Mouse (Mus musculus): ENCODE results near the gene Specc1. TPM values are rescaled to one million over a fixed set of nuclear protein-coding genes. Genes with fewer than 3 reads are reported as not detected.

The Specc1 gene
- polyA plus RNA-seq, 1 experiment = 28.9 TPM

DNA sequence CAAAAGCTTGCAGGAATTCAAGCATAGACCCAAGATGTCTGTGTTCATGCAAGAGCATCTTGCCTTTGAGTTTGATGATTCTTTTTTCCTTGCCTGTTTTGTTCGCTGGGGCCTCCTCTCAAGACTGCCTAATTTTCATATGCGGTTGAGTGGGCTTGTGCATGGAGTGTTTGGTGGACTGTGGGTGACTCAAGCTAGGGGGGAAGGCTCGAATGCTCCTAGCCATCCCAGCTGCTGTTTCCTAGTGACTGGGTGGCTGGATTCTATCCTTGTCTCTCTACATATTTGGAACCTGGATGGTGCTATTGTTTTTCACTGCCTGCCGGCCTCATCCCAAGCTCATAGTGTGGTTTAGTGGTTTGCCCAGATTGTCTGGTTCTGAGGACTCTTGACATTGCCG, 8.0 kb downstream of the Specc1 start:
- DNase-seq (ENCODE audit: low read depth in 1 of 2, low spot score in 2 of 2) = no peak
- no peak overlapping the region for H3K4me3 ChIP-seq (ENCODE audit: extremely low read depth, insufficient read depth, insufficient read length)
- H3K36me3 ChIP-seq (ENCODE audit: control insufficient read depth, insufficient read depth, low read length) = no peaks in the 10 kb centered on the region
- H3K27ac ChIP-seq (ENCODE audit: insufficient read depth, low read length) = no peak overlapping the region
- no peaks in the 10 kb centered on the region for H3K27me3 ChIP-seq (ENCODE audit: control insufficient read depth, insufficient read depth, low read length)
- no peaks in the 10 kb centered on the region for H3K4me1 ChIP-seq (ENCODE audit: control insufficient read depth, insufficient read depth, insufficient read length)
- TF ChIP-seq CTCF (IDR thresholded peaks at IDR 0.05; ENCODE audit: extremely low read depth, insufficient read depth, insufficient read length, insufficient replicate concordance) (no peak), POLR2A (IDR thresholded peaks at IDR 0.05; ENCODE audit: low read depth, low read length) (no peak)
- 93% methylated on average over 5 of the region's 5 CpGs for WGBS

DNA sequence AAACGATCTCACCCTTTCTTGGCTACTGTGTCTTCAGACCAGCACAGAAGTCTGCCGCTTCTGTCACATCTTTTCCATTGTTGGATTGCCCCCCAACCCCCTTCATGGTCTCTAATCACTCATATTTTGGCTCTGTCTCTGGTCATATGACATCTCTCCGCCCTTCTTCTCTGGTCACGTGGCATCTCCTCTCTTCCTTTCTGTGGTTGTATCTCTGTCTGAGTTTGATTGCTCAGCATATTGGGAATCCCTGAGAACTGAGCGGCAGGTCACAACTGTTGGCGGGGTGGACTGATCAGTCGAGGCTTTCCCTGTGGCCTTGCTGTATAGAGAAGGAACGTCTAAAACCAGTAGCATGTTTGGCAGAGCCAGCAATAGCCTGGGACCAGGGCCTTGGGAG, 10.5 kb downstream of the Specc1 start:
- no peaks in the 10 kb centered on the region for H3K4me1 ChIP-seq (ENCODE audit: control insufficient read depth, insufficient read depth, insufficient read length)
- no peaks in the 10 kb centered on the region for H3K36me3 ChIP-seq (ENCODE audit: control insufficient read depth, insufficient read depth, low read length)
- DNase-seq (ENCODE audit: low read depth in 1 of 2, low spot score in 2 of 2) = no peak
- 83% methylated on average over 8 of the region's 8 CpGs for WGBS
- H3K27ac ChIP-seq (ENCODE audit: insufficient read depth, low read length) = no peak overlapping the region
- TF ChIP-seq POLR2A (IDR thresholded peaks at IDR 0.05; ENCODE audit: low read depth, low read length) = no peak
- no peak overlapping the region for H3K4me3 ChIP-seq (ENCODE audit: extremely low read depth, insufficient read depth, insufficient read length)
- H3K27me3 ChIP-seq (ENCODE audit: control insufficient read depth, insufficient read depth, low read length) = no peaks in the 10 kb centered on the region

DNA sequence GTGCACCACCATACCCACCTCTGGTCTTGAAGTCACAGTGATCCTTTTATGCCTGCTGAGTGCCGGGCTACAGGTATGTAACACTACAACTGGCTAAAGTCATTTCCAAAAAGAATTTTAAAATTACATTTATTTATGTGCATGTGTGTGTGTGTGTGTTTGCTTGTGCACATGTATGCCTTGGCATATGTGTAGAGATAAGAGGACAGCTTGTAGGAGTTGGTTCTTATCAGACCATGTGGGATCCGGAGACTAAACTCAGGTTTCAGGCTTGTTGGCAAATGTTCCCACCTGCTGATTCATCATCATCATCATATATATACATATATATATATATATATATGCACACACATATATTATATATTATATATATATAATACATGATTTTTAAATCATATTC, 12.3 kb downstream of the Specc1 start:
- DNase-seq (ENCODE audit: low read depth in 1 of 2, low spot score in 2 of 2) = no peak
- Histone ChIP-seq H3K4me1 (ENCODE audit: control insufficient read depth, insufficient read depth, insufficient read length) (no peaks in the 10 kb centered on the region), H3K36me3 (ENCODE audit: control insufficient read depth, insufficient read depth, low read length) (no peaks in the 10 kb centered on the region), H3K27me3 (ENCODE audit: control insufficient read depth, insufficient read depth, low read length) (no peaks in the 10 kb centered on the region), H3K27ac (ENCODE audit: insufficient read depth, low read length) (no peak overlapping the region), H3K4me3 (ENCODE audit: extremely low read depth, insufficient read depth, insufficient read length) (no peak overlapping the region)
- TF ChIP-seq POLR2A (IDR thresholded peaks at IDR 0.05; ENCODE audit: low read depth, low read length) = no peak
- no peak for TF ChIP-seq CTCF (IDR thresholded peaks at IDR 0.05; ENCODE audit: extremely low read depth, insufficient read depth, insufficient read length, insufficient replicate concordance)
- 95% methylated on average over 2 of the region's 2 CpGs for WGBS

DNA sequence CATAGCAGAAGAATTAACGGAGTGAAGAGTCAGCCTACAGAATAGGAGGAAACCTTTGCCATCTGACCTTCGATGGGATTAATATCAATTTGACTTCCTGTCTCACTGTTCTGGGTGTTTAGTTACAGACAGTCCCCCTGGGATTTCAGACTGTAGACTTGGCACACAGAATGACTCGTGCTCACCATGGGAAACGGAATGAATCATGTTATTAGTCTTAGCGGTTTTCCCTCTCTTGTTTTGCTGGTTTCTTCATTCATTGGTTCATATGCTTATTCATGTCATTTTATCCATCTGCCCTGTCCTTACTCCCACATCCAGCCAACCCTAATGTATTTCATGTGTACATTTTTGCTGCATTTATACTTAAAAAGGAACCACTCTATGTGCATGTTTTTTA, 14.3 kb downstream of the Specc1 start:
- TF ChIP-seq POLR2A (IDR thresholded peaks at IDR 0.05; ENCODE audit: low read depth, low read length) (no peak), CTCF (IDR thresholded peaks at IDR 0.05; ENCODE audit: extremely low read depth, insufficient read depth, insufficient read length, insufficient replicate concordance) (no peak)
- WGBS = 49% methylated on average over 5 of the region's 5 CpGs
- Histone ChIP-seq H3K27ac (ENCODE audit: insufficient read depth, low read length) (no peak overlapping the region), H3K36me3 (ENCODE audit: control insufficient read depth, insufficient read depth, low read length) (no peaks in the 10 kb centered on the region), H3K4me1 (ENCODE audit: control insufficient read depth, insufficient read depth, insufficient read length) (no peaks in the 10 kb centered on the region), H3K4me3 (ENCODE audit: extremely low read depth, insufficient read depth, insufficient read length) (no peak overlapping the region), H3K27me3 (ENCODE audit: control insufficient read depth, insufficient read depth, low read length) (no peaks in the 10 kb centered on the region)
- no peak for DNase-seq (ENCODE audit: low read depth in 1 of 2, low spot score in 2 of 2)

DNA sequence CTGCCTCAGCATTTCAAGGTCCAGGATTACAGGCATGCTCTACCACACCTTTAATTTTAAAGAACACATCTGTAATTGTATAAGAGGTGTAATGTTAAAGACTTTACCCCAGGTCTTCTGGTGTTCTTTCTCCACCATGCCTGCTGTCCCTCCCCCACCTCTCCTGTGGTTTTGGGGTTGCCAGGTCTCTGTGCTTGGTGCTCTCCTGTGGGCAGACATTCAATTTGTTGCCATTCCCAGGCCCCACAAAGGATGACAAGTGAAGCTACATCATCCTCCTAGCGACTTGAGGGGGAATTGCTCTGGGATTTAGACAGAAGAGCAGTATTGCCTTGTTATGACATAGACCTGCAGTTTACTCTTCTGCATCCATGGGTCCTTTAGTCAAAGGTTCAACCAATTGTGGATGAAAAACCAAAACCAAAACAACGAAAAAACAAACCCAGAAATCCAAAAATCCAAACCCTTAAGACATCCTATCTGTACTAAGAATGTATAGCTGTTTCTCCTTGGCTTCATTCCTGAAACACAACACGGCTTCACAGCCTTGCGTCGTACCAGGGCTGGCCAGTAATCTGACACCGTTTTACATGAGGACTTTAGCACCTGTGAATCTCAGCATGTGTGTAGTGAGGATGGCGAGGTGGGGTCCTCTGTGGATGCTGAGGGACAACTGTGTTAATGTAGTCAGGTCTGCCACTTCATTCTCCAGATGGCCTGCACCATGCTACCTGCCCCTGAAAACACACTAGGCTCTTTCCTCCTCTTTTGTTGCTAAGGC, 15.1 kb downstream of the Specc1 start:
- no peak for DNase-seq (ENCODE audit: low read depth in 1 of 2, low spot score in 2 of 2)
- 87% methylated on average over 7 of the region's 7 CpGs for WGBS
- TF ChIP-seq POLR2A (IDR thresholded peaks at IDR 0.05; ENCODE audit: low read depth, low read length) (no peak), CTCF (IDR thresholded peaks at IDR 0.05; ENCODE audit: extremely low read depth, insufficient read depth, insufficient read length, insufficient replicate concordance) (no peak)
- H3K4me3 ChIP-seq (ENCODE audit: extremely low read depth, insufficient read depth, insufficient read length) = no peak overlapping the region
- H3K36me3 ChIP-seq (ENCODE audit: control insufficient read depth, insufficient read depth, low read length) = no peaks in the 10 kb centered on the region
- H3K27me3 ChIP-seq (ENCODE audit: control insufficient read depth, insufficient read depth, low read length) = no peaks in the 10 kb centered on the region
- no peaks in the 10 kb centered on the region for H3K4me1 ChIP-seq (ENCODE audit: control insufficient read depth, insufficient read depth, insufficient read length)
- H3K27ac ChIP-seq (ENCODE audit: insufficient read depth, low read length) = no peak overlapping the region

DNA sequence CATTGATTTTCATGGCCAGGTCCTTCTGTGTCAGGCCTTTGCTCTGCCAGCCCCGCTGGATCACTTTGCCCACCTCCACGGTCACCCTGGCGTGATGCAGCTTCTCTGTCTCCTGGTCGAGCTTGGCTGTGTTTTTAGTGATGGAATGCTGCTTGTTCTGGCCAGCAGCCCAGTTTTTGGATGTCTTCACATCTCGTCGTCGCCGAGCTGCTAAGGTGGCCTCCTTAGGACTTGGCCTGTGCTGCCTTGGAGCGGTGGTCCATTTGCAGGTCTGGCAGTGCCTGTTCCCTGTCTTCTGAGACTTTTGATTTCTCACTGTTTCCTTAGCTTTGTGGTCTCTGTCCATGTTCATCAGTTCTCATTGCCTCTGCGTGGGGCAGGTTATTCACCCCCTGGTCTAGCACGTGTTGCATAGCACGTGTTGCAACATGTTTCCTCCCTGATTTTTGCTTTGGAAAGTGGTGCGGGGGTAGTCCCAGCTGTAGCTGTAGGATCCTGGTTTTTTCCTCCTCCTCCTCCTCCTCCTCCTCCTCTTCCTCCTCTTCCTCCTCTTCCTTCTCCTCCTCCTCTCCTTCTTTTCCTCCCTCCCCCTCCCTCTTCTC, 17.6 kb downstream of the Specc1 start:
- WGBS = 81% methylated on average over 13 of the region's 13 CpGs
- Histone ChIP-seq H3K27ac (ENCODE audit: insufficient read depth, low read length) (no peak overlapping the region), H3K36me3 (ENCODE audit: control insufficient read depth, insufficient read depth, low read length) (no peaks in the 10 kb centered on the region), H3K4me1 (ENCODE audit: control insufficient read depth, insufficient read depth, insufficient read length) (no peaks in the 10 kb centered on the region), H3K27me3 (ENCODE audit: control insufficient read depth, insufficient read depth, low read length) (no peaks in the 10 kb centered on the region), H3K4me3 (ENCODE audit: extremely low read depth, insufficient read depth, insufficient read length) (no peak overlapping the region)
- TF ChIP-seq CTCF (IDR thresholded peaks at IDR 0.05; ENCODE audit: extremely low read depth, insufficient read depth, insufficient read length, insufficient replicate concordance) (no peak), POLR2A (IDR thresholded peaks at IDR 0.05; ENCODE audit: low read depth, low read length) (no peak)
- DNase-seq (ENCODE audit: low read depth in 1 of 2, low spot score in 2 of 2) = no peak

DNA sequence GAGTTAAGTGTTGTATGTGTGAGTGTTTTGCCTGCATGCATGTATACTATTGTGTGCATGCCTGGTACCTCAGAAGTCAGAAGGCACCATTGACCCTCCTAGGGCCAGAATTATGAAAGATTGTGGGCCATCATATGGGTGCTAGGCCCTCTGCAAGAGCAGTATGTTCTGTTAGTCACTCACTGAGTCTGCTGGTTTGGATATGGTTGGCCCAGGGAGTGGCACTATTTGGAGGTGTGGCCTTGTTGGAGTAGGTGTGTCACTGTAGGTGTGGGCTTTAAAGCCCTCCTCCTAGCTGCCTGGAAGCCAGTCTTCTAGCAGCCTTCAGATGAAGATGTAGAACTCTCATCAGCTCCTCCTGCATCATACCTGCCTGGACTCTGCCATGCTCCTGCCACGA, 19.2 kb downstream of the Specc1 start:
- no peak for DNase-seq (ENCODE audit: low read depth in 1 of 2, low spot score in 2 of 2)
- no peaks in the 10 kb centered on the region for H3K36me3 ChIP-seq (ENCODE audit: control insufficient read depth, insufficient read depth, low read length)
- H3K4me1 ChIP-seq (ENCODE audit: control insufficient read depth, insufficient read depth, insufficient read length) = no peaks in the 10 kb centered on the region
- no peak overlapping the region for H3K27ac ChIP-seq (ENCODE audit: insufficient read depth, low read length)
- no peaks in the 10 kb centered on the region for H3K27me3 ChIP-seq (ENCODE audit: control insufficient read depth, insufficient read depth, low read length)
- no peak overlapping the region for H3K4me3 ChIP-seq (ENCODE audit: extremely low read depth, insufficient read depth, insufficient read length)
- 83% methylated on average over 1 of the region's 1 CpGs for WGBS
- TF ChIP-seq CTCF (IDR thresholded peaks at IDR 0.05; ENCODE audit: extremely low read depth, insufficient read depth, insufficient read length, insufficient replicate concordance) = no peak
- TF ChIP-seq POLR2A (IDR thresholded peaks at IDR 0.05; ENCODE audit: low read depth, low read length) = no peak

Measured in spleen, adult 2 months (tissue).